Mouse (Mus musculus) embryonic facial prominence, embryonic 11.5 days (tissue): ENCODE data around the gene Fmc1. TPM values are rescaled to one million over a fixed set of nuclear protein-coding genes. Genes with fewer than 3 reads are reported as not detected.
A peak's percentile ranks its signal among the peaks of the same experiment; 100 is the strongest.

Source experiments
- ATAC-seq: fragments of 200-750 bp; cut with Nextera tagmentation; replicated peaks from 2 replicates; pipeline ENCODE4 v1.8.0; 2017; ENCODE audit warnings: low read depth; ENCODE audit not compliant: insufficient number of reproducible peaks, low FRiP score, low TSS enrichment
- DNase-seq: peaks from one replicate; pipeline ENCODE4 v3.0.0-alpha.2; 2015; ENCODE audit warnings: low spot score
- H3K27ac ChIP-seq: fragments of 300-500 bp; sonication (generic); replicated peaks from 2 replicates; pipeline ENCODE4 v1.5.1; 2014; ENCODE audit warnings: mild to moderate bottlenecking, low read depth, low read length, control low read depth
- H3K27me3 ChIP-seq: fragments of 300-500 bp; sonication (generic); 2 replicates; pipeline ENCODE4 v1.6.1; 2014; ENCODE audit warnings: mild to moderate bottlenecking, low read length, moderate library complexity, mixed read lengths; ENCODE audit not compliant: control insufficient read depth, insufficient read depth
- H3K36me3 ChIP-seq: fragments of 300-500 bp; sonication (generic); replicated peaks from 2 replicates; pipeline ENCODE4 v1.6.1; 2014; ENCODE audit warnings: low read depth, mild to moderate bottlenecking, low read length, moderate library complexity, mixed read lengths; ENCODE audit not compliant: control insufficient read depth, insufficient read depth
- H3K4me1 ChIP-seq: fragments of 300-500 bp; sonication (generic); 2 replicates; pipeline ENCODE4 v1.6.1; 2014; ENCODE audit warnings: low read length, mixed read lengths; ENCODE audit not compliant: control insufficient read depth, insufficient read depth
- H3K4me2 ChIP-seq: fragments of 300-500 bp; sonication (generic); 2 replicates; pipeline ENCODE4 v1.6.1; 2014; ENCODE audit warnings: low read depth, mild to moderate bottlenecking, control low read depth, low read length, moderate library complexity
- H3K4me3 ChIP-seq: fragments of 300-500 bp; sonication (generic); 2 replicates; pipeline ENCODE4 v1.5.1; 2014; ENCODE audit warnings: low read depth, low read length, control low read depth
- H3K9ac ChIP-seq: fragments of 300-500 bp; sonication (generic); replicated peaks from 2 replicates; pipeline ENCODE4 v1.6.1; 2014; ENCODE audit warnings: mild to moderate bottlenecking, control low read depth, low read length
- H3K9me3 ChIP-seq: fragments of 300-500 bp; sonication (generic); replicated peaks from 2 replicates; pipeline ENCODE4 v1.6.1; 2016; ENCODE audit warnings: mild to moderate bottlenecking, low read length, inconsistent platforms, mixed read lengths; ENCODE audit not compliant: control insufficient read depth
- WGBS: fragments of 180-500 bp; shearing (Covaris S2); extraction: QIAGEN DNeasy Blood & Tissue Kit; methylation state at CpG from one replicate; pipeline ENCODE4 v1.1.7; 2014; 5-methylcytosine and 5-hydroxymethylcytosine counted together
- polyA plus RNA-seq: library from polyadenylated mRNA; unstranded; fragments of >200 nt; fragmentation: Nextera tagmentation; extraction: Ambion mirVana; gene quantifications from 2 replicates; pipeline ENCODE4 v1.2.1, GENCODE M21; 2014

Gene Fmc1
- polyA plus RNA-seq: 90.1 and 105 TPM in 2 replicates

DNA sequence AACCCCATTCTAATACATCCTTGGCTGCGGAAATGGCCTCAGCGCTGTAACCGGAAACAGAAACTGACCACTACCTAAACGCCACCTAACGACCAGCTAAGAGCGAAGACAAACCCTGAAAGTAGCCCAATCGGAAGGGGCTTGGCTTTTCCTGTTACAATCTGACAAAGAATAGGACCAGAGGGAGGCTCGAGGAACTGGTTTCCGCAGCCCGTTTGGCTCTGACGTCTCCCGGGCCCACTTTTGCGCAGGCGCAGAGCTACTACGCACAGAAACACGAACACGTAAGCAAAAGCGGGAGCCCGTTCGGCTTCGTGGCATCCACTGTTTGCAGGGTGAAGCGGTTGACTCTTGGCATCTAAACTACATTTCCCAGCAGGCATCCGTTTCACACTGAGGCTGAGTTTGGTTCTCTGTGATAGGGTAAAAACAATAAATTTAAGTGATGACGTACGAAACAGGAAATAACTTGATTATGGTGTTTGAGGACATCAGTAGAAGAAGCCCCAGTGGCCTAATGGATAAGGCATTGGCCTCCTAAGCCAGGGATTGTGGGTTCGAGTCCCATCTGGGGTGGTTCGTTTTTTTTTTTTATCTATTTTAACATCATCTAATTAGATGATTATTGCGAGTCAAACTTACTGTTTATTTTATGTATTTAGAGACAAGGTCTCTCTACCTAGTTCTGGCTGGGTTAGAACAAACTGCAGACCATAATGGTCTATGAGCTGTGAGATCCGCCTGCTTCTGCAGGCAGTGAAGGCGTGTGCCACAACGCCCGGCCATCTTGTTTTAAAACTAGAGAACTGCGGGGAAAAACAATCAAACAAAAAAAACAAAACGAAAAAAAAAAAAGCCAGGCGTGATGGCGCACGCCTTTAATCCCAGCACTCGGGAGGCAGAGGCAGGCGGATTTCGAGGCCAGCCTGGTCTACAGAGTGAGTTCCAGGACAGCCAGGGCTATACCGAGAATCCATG is at the start of gene Fmc1:
TSS of gene Fmc1 (plus strand) at position 75 of the 978 bp plus-strand sequence.
- H3K27me3 ChIP-seq: no peaks in the 10 kb centered on the region
- H3K4me1 ChIP-seq: no peaks in the 10 kb centered on the region
- peak within 1 kb of the TSS; percentile 53 for H3K9ac ChIP-seq
- H3K36me3 ChIP-seq: no peaks in the 10 kb centered on the region
- 6% methylated on average over 41 of the region's 41 CpGs for WGBS
- H3K9me3 ChIP-seq: no peaks in the 10 kb centered on the region
- peak within 1 kb of the TSS; percentile 82 for H3K4me2 ChIP-seq
- DNase-seq (peak; percentile 99), ATAC-seq (peak; percentile 90)
- H3K4me3 ChIP-seq: peak within 1 kb of the TSS; percentile 85
- peak within 1 kb of the TSS; percentile 85 for H3K27ac ChIP-seq

DNA sequence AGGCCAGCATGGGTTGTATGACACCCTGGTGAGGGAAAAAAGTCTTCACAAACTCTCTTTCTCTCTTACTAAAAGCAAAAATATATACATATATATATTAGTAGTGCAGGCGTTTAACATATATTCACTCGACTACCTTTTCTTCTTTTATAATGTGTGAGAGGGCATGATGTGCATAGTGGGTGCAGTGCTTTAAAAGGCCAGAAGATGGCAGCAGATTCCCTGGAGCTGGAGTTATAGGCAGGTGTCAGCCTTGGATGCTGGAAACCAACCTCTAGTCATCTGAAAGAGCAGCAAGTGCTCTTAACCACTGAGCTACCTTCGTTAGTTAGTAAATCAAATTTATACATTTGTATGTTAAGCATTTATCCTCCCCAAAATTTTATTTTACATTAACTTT is 40.8 kb upstream of the Fmc1 start:
- DNase-seq (peak; percentile 41), ATAC-seq (no peak)
- no peak overlapping the region for H3K27ac ChIP-seq
- 82% methylated on average over 3 of the region's 3 CpGs for WGBS
- no peaks in the 10 kb centered on the region for H3K36me3 ChIP-seq
- H3K9me3 ChIP-seq: no peaks in the 10 kb centered on the region
- no peaks in the 10 kb centered on the region for H3K4me1 ChIP-seq
- no peak overlapping the region for H3K4me3 ChIP-seq
- H3K27me3 ChIP-seq: no peaks in the 10 kb centered on the region
- H3K9ac ChIP-seq: no peak overlapping the region
- H3K4me2 ChIP-seq: no peak overlapping the region

DNA sequence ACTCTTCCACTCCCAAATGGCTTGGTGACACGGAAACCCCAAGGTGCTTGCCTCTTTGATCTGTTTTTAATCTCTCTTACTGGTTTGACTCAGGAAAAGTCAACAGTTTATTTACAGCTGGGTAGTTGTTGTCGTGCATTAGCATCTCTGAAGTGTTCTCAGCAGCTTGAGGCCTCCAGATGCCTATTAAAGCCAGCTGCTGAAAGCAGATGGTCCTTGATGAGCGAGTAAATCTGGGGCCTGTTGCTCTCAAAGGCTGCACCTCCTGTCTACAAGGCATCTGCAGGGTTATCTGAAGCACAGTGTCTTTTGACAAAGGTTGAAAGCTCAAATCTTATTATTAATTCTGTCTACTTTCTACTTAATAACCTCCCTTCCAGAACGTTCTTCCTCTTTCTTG is 37.7 kb upstream of the Fmc1 start:
- ATAC-seq: no peak
- H3K27me3 ChIP-seq: no peaks in the 10 kb centered on the region

DNA sequence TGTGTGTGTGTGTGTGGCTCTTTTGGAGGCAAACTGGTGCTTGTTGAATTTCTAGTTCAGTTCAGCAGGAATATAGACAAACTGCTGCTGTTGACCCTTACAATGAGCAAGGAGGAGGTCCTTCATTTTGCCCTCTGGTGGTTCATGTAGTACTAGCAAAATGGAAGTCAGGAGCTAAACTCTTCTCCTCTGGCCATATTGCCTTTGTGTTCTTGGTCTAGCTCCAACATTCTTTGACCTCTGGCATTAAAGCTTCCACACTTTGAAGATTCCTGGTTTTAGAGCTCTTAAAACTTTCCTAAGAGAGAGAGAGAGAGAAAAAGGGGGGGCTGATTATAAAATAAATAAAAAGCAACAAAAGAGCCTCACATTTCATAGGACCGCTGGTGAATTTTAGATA is 21.2 kb upstream of the Fmc1 start:
- no peak overlapping the region for H3K4me2 ChIP-seq
- H3K9me3 ChIP-seq: no peaks in the 10 kb centered on the region
- H3K4me3 ChIP-seq: no peak overlapping the region
- H3K36me3 ChIP-seq: no peaks in the 10 kb centered on the region
- DNase-seq: no peak
- H3K27me3 ChIP-seq: no peaks in the 10 kb centered on the region
- ATAC-seq: no peak
- H3K4me1 ChIP-seq: no peaks in the 10 kb centered on the region
- WGBS: 91% methylated on average over 1 of the region's 1 CpGs
- H3K27ac ChIP-seq: no peak overlapping the region
- no peak overlapping the region for H3K9ac ChIP-seq

More for the DNA sequence above, 37.7 kb upstream of the Fmc1 start:
- no peak overlapping the region for H3K9ac ChIP-seq
- H3K4me1 ChIP-seq: no peaks in the 10 kb centered on the region
- no peak overlapping the region for H3K27ac ChIP-seq
- H3K36me3 ChIP-seq: no peaks in the 10 kb centered on the region
- no peak for DNase-seq
- no peak overlapping the region for H3K4me3 ChIP-seq
- no peak overlapping the region for H3K4me2 ChIP-seq
- WGBS: 70% methylated on average over 4 of the region's 4 CpGs
- H3K9me3 ChIP-seq: no peaks in the 10 kb centered on the region

DNA sequence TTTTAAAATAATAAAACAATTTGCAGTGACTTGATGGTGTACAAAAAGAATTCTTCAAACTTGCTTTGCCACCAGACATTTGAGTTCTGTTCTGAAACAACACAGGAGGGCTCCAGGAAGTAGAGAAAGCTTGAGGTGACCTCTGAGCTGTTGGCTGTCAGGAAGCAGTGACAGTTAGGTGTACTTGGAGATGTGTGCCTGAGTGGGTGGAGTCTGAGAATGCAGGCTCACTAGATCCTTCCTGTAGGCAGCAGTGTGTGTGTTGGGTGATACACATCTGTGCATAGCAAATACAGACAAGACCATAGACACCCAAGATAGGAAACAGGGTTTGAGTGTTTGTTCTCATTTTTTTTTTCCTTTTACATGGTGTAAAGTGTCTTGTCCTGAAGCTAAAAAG is 20.5 kb upstream of the Fmc1 start:
- DNase-seq (no peak), ATAC-seq (no peak)
- Histone ChIP-seq H3K4me2 (no peak overlapping the region), H3K36me3 (no peaks in the 10 kb centered on the region), H3K9ac (no peak overlapping the region), H3K27me3 (no peaks in the 10 kb centered on the region), H3K27ac (no peak overlapping the region), H3K9me3 (no peaks in the 10 kb centered on the region), H3K4me1 (no peaks in the 10 kb centered on the region), H3K4me3 (no peak overlapping the region)

DNA sequence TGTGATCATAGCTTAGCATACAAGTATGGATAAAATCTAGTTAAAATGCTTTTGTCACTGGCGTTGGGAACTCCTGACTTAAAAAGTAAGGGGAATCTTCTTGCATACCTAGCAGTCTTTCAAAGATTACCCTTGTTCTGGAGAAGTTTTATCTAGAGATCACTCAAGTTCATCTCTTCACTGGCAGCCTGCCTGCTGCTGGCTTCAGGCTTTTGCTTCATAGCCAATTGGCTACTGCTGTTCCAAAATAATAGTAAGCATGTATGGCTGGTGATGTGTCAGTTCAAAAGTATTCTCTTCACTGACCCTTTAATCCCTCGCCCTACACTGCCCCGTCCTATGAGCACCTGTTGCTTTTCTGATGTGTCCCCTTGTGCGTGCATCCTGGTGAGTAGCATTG is 18.1 kb upstream of the Fmc1 start:
- Histone ChIP-seq H3K4me3 (no peak overlapping the region), H3K36me3 (no peaks in the 10 kb centered on the region), H3K9me3 (no peaks in the 10 kb centered on the region), H3K27me3 (no peaks in the 10 kb centered on the region), H3K4me1 (no peaks in the 10 kb centered on the region), H3K9ac (no peak overlapping the region), H3K27ac (no peak overlapping the region), H3K4me2 (no peak overlapping the region)
- DNase-seq (no peak), ATAC-seq (no peak)
- WGBS: 92% methylated on average over 4 of the region's 4 CpGs

DNA sequence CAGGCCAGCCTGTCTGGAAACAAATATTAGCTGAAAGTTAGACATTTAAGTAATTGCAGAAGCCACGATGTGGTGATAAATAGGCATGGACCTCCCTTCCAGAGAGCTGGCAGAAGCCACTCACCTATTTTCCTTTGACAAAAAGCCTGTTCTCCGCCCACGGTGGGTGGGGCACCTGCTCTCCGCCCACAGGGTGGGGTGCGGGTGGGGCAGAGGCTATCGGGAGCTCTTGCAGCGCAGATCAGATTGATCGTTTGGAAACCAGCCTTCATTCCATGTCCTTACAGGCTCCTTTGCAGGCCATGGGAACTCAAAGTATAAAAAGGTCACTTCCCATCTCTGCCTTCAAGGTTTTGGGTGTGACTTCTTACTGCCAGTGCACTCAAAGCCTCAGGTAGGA is 9.5 kb upstream of the Fmc1 start:
- Histone ChIP-seq H3K4me1 (no peaks in the 10 kb centered on the region), H3K27me3 (no peaks in the 10 kb centered on the region), H3K9me3 (no peaks in the 10 kb centered on the region), H3K27ac (no peak overlapping the region), H3K4me3 (no peak overlapping the region), H3K9ac (no peak overlapping the region), H3K4me2 (no peak overlapping the region), H3K36me3 (no peaks in the 10 kb centered on the region)
- no peak for ATAC-seq
- WGBS: 17% methylated on average over 8 of the region's 8 CpGs
- no peak for DNase-seq

DNA sequence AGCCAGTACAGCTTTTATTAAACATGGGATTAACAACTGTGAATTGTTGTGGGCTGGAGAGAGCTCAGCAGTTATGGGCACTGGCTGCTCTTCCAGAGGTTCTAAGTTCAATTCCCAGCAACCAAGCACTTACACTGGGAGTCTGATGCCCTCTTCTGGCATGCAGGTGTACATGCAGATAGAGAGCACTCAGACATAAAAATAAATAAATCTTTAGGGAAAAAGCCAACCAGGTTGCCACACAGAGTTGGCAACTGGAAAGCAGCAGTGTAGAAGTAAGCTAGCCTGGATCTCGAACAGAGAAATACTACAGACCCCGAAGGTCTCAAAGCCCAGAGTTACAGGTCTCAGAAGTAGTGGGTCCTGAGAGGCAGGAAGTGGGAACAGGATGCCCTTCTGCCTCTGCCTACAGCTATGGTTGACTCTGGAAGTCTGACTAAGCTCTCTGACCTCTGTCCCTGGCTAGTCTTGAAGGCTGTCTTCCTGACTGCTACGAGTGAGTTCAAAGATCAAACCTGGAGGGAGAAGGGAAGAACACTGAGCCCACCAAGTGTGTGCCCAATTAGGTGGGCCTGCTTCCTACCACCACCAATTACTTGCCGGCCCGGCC is 2.0 kb upstream of the Fmc1 start:
- H3K4me1 ChIP-seq: no peaks in the 10 kb centered on the region
- H3K4me2 ChIP-seq: no peak overlapping the region
- ATAC-seq: no peak
- H3K27me3 ChIP-seq: no peaks in the 10 kb centered on the region
- H3K9me3 ChIP-seq: no peaks in the 10 kb centered on the region
- no peaks in the 10 kb centered on the region for H3K36me3 ChIP-seq
- no peak overlapping the region for H3K4me3 ChIP-seq
- H3K27ac ChIP-seq: no peak overlapping the region
- H3K9ac ChIP-seq: no peak overlapping the region
- peak; percentile 43 for DNase-seq
- WGBS: 39% methylated on average over 5 of the region's 5 CpGs
